Mouse (Mus musculus) A20 (cell line): ENCODE measurements at regions not wholly inside any gene's neighbourhood (a gene's known extent, or its start where the extent isn't known, plus 50 kb on each side); places are given as distances from the start of the nearest gene placed in this dataset.
A peak's percentile ranks its signal among the peaks of the same experiment; 100 is the strongest.

Experiments used
- DNase-seq: peaks from one replicate; pipeline ENCODE4 v3.0.0-alpha.2; 2011; ENCODE audit warnings: low read depth, low spot score

DNA sequence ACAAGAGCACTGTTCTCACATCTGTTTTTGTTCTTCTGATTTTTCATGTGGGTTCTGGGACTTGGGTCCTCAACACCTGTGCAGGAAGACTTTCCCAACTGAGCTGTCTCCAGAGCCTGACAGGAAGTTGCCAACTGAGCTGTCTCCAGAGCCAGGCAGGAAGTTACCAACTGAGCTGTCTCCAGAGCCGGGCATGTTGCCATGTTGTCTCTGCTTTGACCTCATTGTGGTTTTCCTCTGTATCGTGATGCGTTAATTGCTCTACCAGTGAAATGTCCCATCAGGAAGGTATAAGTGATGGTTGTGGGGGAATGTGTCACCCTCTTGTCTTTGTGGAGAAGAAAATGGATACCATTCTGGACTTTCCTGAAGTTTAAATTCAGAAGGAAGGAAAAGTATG, 54.4 kb upstream of the Olfm4 start:
- no peak for DNase-seq

GRCm38 (mm10) chr14:79927161-79927560, 56.7 kb upstream of the Olfm4 start:
- no peak for DNase-seq

DNA sequence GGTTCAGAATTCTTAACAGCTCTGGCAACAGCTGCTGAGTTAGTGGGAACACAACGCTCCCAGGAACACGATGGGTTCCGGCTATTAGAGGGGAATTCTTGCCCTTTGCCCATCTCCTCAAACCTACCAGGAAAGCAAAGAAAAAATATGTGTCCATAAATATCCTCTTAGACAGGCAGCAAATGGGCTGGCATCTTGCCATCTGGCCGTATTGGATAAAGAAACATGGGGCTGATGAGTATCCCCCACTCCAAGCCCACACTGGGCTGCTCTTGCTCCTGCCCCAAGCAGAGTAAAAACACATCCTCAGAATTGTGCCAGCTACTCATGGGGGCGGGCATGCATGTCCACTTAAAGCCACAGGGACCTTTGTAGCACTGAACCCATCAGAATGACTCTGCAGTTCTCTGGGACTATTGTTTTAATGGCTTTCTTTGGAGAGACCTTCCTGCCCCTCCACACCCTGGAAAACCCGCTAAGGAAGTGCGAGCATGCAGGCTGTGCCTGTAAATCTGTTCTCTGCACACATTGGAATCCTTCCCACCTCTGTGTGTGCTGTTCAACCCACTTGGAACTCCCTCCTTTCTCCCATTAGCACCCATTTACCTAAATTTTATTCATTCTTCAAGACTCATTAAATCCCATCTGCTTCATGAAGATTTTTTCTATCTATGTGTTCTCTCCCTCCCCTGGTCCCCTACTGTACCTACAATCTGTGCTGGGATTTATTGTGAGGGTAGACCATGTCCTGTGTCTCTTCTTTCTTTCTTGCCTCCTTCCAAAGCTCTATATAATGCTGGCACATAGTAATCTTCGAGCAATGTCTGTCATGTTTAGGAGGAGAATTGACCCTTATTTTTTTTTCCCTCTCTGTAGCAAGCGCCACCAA, 66.7 kb upstream of the Olfm4 start:
- DNase-seq, result no peak

DNA sequence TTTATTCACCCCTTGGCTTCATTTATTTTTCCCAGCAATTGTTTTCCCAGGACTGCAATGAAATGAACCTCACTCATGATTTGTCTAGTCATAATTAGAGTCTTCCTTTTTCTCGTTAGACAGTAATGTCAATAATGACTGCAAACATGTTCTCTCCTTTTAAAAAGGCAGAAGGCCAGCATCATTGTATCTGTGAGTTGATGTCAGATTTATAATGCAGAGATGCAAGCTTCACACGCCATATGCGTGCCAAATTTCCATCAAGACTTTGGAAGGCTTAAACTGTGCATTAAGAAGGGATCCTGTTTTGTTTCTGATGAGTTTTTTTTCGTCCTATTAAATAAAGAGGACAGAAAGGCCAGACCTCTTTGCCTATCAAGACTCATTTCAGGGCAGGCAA, 68.9 kb upstream of the Olfm4 start:
- DNase-seq, result no peak

GRCm38 (mm10) chr14:79913315-79913714, 70.6 kb upstream of the Olfm4 start:
- no peak for DNase-seq

GRCm38 (mm10) chr14:79912610-79913009, 71.3 kb upstream of the Olfm4 start:
- peak; percentile 44 for DNase-seq

DNA sequence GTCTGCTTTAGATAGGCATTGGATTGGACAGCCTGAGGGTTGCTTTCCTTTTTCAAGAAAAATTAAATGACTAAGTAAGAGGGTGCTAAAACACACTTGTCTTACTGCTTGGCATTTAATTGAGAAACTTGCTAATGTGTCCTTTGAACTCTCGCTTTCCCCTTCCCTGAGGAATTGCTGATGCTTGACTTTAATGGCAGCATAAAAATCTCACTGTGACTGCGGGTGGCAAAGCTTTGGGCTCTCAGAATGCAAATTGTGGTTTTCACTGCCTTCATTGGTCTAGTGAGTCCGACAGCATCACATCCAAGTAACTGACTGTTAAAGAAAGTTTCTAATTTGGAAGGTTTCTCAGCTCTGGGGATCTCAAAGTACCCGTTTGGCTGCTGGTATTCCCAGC, 76.1 kb upstream of the Olfm4 start:
- no peak for DNase-seq

DNA sequence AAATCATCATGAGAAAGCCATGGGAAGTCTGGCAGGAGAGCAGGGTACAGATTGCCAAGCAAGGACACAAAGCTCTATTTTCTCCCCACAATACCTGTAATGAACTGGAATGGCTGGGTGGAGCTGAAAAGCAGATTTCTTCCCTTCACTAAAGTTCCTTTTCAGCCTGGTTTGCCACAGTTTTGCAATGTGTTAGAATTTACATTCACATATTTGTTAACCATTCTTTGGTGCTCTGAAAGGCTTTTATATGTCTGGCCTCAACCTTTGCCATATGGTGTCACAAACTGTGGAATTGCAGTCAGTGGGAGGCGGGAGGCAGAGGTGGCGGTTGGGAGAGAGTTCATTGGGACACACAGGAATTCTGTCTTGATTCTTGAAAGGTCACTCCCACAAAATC, 78.3 kb upstream of the Olfm4 start:
- no peak for DNase-seq

GRCm38 (mm10) chr14:79902355-79902754, 81.5 kb upstream of the Olfm4 start:
- DNase-seq, result no peak

DNA sequence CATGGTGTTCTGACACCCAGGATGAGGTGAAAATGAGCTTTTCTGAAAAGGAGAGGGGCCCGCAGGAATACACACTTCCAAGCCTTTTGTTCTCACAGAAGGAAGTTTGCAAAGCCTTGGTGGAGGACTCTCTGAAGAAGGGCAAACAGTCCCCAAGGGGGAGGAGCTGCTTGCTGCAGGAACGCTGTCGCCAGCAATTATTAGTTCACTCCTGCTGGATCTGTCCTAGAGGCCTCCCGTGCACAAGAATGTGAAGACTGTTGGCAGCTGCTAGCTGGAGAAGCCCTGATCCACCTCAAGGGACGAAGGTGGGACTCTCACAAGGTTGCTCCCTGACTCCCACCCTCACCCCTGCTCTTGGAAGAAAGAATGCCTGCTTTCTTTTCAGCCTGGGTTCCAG, 85.6 kb upstream of the Olfm4 start:
- no peak for DNase-seq

- no peak for DNase-seq
Measured at GRCm38 (mm10) chr14:79893241-79893640, 90.6 kb upstream of the Olfm4 start.

DNA sequence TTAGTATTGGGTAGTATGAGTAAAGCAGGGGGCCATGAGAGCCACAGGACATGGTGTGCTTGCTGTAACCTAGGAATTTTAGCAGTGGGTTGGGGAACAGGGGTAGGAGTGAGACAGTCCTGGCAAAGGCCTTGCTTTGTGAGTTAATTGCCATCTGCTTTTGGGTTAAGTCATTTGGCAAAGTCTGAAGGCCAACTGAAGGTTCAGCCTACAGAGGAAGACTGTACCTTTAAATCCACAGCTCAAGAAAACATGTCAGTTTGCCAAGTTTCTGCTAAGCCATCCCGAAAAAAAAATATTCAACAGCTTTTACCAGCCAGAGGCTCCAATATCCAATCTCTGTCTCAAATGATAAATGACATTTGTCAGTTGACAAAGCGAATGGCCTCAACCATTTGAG, 93.2 kb upstream of the Olfm4 start:
- DNase-seq, result no peak

- DNase-seq, result no peak
Measured at GRCm38 (mm10) chr14:79890280-79890679, 93.6 kb upstream of the Olfm4 start.

DNA sequence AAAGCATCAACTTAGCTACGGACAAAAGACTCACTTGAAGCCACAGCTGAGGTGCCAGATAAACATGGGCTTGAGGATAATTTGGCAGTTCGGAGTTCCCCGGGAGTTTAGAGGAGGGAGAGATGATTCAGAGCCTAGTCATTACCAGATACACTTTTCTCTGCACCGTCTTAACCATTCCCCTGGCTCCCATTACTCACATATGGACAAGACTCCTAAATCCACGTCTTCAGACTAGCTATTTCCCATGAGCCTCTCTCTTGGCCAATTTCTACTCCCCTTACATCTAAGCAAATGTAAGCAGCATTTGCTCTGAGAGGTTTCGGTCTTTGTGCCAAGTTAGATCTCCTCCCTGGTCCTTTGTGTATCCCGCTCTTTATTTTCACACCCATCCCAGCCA, 100.4 kb upstream of the Olfm4 start:
- no peak for DNase-seq

- DNase-seq, result no peak
Measured at GRCm38 (mm10) chr14:79881726-79882125, 102.2 kb upstream of the Olfm4 start.

DNA sequence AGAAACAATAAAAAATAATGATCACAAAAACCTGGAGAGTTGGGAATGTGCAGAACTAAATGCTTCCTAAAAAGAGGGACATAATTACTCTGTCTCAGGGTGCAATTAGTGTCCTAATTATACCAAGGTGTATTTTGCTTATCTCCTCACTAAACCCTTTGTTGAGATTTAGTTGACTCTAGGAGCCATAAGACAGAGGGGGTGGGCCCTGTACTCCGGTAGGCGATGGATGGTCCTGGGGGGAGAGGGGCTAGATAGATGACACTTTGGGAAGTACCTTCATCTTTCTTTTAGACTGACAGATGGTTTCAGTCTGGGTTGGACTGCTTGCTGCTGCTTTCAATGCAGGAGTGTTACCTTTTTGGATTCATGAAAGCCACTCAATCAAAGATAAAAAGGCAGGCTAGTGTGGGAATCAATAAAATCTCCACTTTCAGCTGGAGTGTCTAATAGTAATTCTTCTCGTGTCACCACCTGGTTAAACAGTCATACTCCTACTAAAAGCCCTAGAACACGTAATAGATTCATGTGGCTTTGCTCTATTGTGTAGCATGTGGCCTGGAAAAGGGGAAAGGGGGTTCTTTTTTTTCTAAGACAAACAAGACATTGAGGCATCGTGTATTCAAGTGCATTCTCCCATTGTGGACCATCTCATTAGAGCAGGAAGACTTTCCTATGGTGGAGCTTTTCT, 103.7 kb upstream of the Olfm4 start:
- no peak for DNase-seq

DNA sequence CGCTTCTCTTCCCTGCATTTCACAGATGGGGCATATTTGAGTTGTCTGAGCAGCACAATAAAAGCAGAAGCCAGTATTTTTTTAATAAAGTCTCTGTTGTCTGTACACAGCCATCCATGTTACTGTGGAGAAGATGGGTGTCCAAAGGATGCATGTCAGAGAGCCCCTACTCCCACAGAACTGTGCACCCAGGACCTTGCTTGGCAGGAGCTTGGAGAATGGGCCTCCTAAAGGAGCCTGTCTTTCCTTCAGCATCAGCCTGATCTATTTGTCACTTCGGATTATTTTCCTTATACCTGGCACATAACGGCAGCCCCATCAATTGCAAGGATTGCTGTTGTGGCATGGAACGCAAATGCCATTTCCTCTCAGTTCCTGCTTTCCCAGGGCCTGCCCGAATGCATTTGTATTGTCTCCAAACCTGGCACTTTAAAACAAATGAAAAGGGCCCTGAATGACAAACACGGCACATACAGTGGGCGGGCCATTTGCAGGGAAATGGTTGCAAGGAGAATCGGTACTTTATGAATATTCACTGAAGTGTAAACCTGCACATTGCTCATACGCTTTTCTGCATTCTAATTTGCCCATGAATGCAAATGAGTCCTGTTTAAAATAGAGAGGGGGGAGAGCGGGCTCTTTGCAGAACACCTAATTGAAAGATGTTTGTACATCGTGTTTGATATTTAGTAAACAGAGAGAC, 104.4 kb upstream of the Olfm4 start:
- DNase-seq, result no peak

GRCm38 (mm10) chr14:79878285-79879019, 105.4 kb upstream of the Olfm4 start:
- no peak for DNase-seq

DNA sequence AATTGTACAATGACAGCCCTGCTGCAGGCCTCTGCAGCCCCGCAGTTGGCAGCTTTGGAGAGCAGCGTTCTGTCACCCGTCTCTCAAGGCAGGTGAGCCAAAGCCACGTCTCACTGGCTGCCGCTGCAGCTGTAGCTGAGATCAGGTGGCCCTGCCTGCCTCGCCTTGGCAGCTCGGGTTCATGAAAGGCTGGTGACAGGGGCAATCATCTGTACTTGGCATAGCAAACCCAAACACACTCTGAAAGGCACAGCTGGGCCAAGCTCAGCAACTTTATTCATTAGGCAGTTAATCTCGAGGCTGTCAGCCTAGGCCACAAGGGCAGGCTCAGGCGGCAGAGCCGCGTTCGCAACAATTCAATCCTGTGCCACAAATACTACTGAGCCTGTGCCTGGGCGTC, 102.0 kb upstream of the Pcdh8 start:
- DNase-seq, result no peak

DNA sequence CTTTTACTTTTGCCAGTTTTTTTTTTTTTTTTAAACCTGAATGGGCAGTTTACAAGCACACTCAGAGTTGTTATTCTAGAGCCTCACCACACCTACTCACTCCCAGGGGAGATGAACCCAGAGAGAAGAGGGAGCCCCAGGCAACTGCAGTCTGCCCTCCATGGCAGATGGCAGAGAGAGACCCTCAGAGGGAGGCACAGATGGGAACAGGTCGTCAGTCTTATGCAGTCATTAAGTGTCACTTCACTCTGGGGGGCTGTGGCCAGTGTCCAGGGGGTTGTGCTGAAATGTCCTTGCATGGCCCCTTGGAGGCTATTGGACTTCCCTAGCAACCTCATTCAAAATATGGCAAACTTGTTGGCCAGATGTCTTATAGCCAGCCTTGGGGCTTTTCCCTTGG, 101.3 kb upstream of the Pcdh8 start:
- no peak for DNase-seq

DNA sequence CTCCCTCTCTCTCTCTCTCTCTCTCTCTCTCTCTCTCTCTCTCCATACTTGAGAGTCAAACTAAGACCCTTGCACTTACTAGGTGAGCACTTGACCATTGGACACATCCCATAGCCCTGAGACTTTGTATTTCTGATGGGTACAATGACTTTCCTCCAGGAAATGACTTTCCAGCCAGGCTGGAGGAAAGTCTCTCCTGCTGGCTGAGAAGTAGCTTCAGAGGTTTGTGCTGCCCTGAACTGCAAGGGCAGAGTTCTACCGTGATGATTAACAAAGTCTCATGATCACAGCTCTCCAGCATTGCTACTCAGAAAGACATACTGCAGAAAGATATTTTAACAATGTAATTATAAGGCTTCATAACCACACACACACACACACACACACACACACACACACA, 98.2 kb upstream of the Pcdh8 start:
- DNase-seq, result no peak

- DNase-seq, result no peak
Measured at GRCm38 (mm10) chr14:79856245-79856644, 85.1 kb upstream of the Pcdh8 start.
